21 mouse cellular contexts compared by ENCODE assay signal in the genomic region with DNA sequence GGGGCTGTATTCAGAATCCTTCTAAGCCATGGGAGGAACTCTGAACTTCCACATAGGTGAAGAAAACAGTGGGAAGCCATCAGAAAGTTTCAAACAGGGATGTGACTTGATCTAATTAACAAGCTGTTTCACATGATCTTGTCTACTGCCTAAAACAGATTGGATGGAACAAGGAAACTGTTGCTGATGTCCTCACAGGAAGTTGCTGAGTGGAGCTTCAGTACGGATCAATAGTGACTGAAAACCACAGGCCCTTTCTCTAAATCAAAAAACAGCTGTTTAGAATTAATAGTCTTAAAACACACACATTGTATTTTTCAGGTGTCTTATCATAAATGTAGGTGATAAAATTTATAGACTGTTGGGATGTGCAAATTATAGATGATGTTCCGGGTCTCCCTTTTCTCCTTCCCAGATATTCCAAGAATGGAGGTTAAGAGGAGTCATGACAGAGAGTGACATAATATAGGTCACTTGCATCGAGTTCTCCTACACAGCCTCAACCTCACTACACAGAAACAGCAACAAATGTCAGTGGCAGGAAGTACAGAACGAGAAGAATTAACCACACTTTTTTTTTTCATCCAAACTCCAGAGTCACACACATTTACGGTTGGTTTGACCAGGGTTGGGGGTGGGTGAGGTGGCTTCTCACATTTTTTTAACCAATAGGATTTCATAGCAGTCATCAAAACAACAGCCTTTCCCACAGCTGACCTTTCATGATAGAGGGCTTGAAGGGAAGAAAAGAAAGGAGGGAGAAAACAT.
DNase-seq lines count a peak whose midpoint lies in the region; ATAC-seq and TF ChIP-seq lines count a peak whose summit lies in the region.
"Had no signal": no experiment of that assay in that cellular context is flagged by ENCODE, and none has a peak within 500 bp of the region (broad histone marks: within the 10 kb centered on the region; RNA-seq: fewer than 3 reads in every experiment).

No protein-coding gene starts in this region.

- H3K36me3 ChIP-seq in thymus, adult 2 months (ENCODE audit: control insufficient read depth, insufficient read depth, low read length): no peaks in the 10 kb centered on the region
- H3K36me3 ChIP-seq in kidney, embryonic 16.5 days (ENCODE audit: insufficient read depth, low read length): no peaks in the 10 kb centered on the region
- H3K36me3 ChIP-seq: embryonic facial prominence, embryonic 12.5 days; heart, embryonic 15.5 days; hindbrain, embryonic 13.5 days; limb, embryonic 15.5 days had no signal

- TF ChIP-seq CTCF in thymus, adult 2 months (IDR thresholded peaks at IDR 0.05; ENCODE audit: borderline replicate concordance, control insufficient read depth, extremely low read depth, insufficient read depth, low read length, poor library complexity): no peak

- peaks cover 40% of the 10 kb centered on the region for H3K4me1 ChIP-seq in thymus, adult 2 months (replicated peaks; ENCODE audit: control insufficient read depth, insufficient read depth, low read length)
- H3K4me1 ChIP-seq in kidney, embryonic 16.5 days (ENCODE audit: insufficient read depth, low read length): no peaks in the 10 kb centered on the region; the same call in 1 of the 2 replicates
- H3K4me1 ChIP-seq: heart, embryonic 15.5 days had no signal

- peak; percentile 62 for DNase-seq in thymus, adult 2 months
- no peak for DNase-seq in thymus, postnatal 25 days
- DNase-seq in naive thymus-derived CD4-positive, alpha-beta T cell, adult 2 months (ENCODE audit: low read depth): peak; percentile 61
- no peak for DNase-seq in gastrocnemius, adult 18-20 months (ENCODE audit: low spot score)
- DNase-seq in cerebellum, postnatal 25 days: no peak
- DNase-seq: adrenal gland, adult 8-10 months; cerebellum, adult 18-20 months; heart, adult 2 months; kidney, adult 11 months; kidney, postnatal 36 days; layer of hippocampus, adult 9-11 months; lung, postnatal 10 days; retina, postnatal 1 day; right cerebral cortex, postnatal 4 days had no signal

- no peak overlapping the region for H3K9ac ChIP-seq in kidney, embryonic 16.5 days (replicated peaks; ENCODE audit: low read length)
- H3K9ac ChIP-seq: embryonic facial prominence, embryonic 12.5 days; heart, embryonic 15.5 days; hindbrain, embryonic 13.5 days; limb, embryonic 15.5 days had no signal

- ATAC-seq in hematopoietic stem cell, adult 5-6 weeks (replicated peaks in 1 of 2; ENCODE audit: insufficient read depth in 1 of 2, low FRiP score in 2 of 2, low TSS enrichment in 1 of 2, low read depth in 1 of 2, poor library complexity in 2 of 2, severe bottlenecking in 2 of 2): peak; percentile 80 to 81
- ATAC-seq in kidney, embryonic 16.5 days (ENCODE audit: low FRiP score, low TSS enrichment): no peak
- ATAC-seq: forebrain, embryonic 16.5 days had no signal

- no peak overlapping the region for H3K4me2 ChIP-seq in kidney, embryonic 16.5 days (replicated peaks; ENCODE audit: low read depth, low read length)
- H3K4me2 ChIP-seq: embryonic facial prominence, embryonic 12.5 days; heart, embryonic 15.5 days; hindbrain, embryonic 13.5 days; limb, embryonic 15.5 days had no signal

- TF ChIP-seq POLR2A in thymus, adult 2 months (IDR thresholded peaks at IDR 0.05; ENCODE audit: control insufficient read depth, extremely low read depth, insufficient read depth, low read length, poor library complexity): no peak

- no peaks in the 10 kb centered on the region for H3K27me3 ChIP-seq in thymus, adult 2 months (ENCODE audit: control insufficient read depth, insufficient read depth, low read length)
- no peaks in the 10 kb centered on the region for H3K27me3 ChIP-seq in kidney, embryonic 16.5 days (ENCODE audit: insufficient read depth, low read length)
- H3K27me3 ChIP-seq: embryonic facial prominence, embryonic 12.5 days; heart, embryonic 15.5 days; hindbrain, embryonic 13.5 days; limb, embryonic 15.5 days had no signal

- WGBS in thymus, adult 2 months: 6% methylated on average over 5 of the region's 5 CpGs
- 43% methylated on average over 5 of the region's 5 CpGs for WGBS in kidney, embryonic 16.5 days

- no peaks in the 10 kb centered on the region for H3K9me3 ChIP-seq in kidney, embryonic 16.5 days (ENCODE audit: low read length)
- H3K9me3 ChIP-seq: embryonic facial prominence, embryonic 12.5 days; heart, embryonic 15.5 days; hindbrain, embryonic 13.5 days; limb, embryonic 15.5 days had no signal

- H3K27ac ChIP-seq in thymus, adult 2 months (ENCODE audit: control insufficient read depth, insufficient read depth, low read length): peak overlapping the region; percentile 99
- H3K27ac ChIP-seq in kidney, embryonic 16.5 days (ENCODE audit: low read length): no peak overlapping the region
- H3K27ac ChIP-seq: embryonic facial prominence, embryonic 12.5 days; heart, adult 2 months; heart, embryonic 15.5 days; hindbrain, embryonic 13.5 days; limb, embryonic 15.5 days had no signal

- no peak overlapping the region for H3K4me3 ChIP-seq in thymus, adult 2 months (ENCODE audit: control insufficient read depth, insufficient read depth, low read length)
- no peak overlapping the region for H3K4me3 ChIP-seq in kidney, embryonic 16.5 days (ENCODE audit: low read length)
- H3K4me3 ChIP-seq: embryonic facial prominence, embryonic 12.5 days; heart, adult 2 months; heart, embryonic 15.5 days; hindbrain, embryonic 13.5 days; limb, embryonic 15.5 days had no signal

Comparison
In these comparisons a context has a peak if more than half of its experiments do, and no peak if none do; other contexts are left out.
1. DNase-seq: peak in thymus, adult 2 months (single experiment) and naive thymus-derived CD4-positive, alpha-beta T cell, adult 2 months (single experiment); none in thymus, postnatal 25 days (single experiment), gastrocnemius, adult 18-20 months (single experiment) and cerebellum, postnatal 25 days (0 of 2).